Mouse (Mus musculus): ENCODE measurements at regions not wholly inside any gene's neighbourhood (a gene's known extent, or its start where the extent isn't known, plus 50 kb on each side); places are given as distances from the start of the nearest gene placed in this dataset.

- Histone ChIP-seq H3K27ac (ENCODE audit: low read depth, low read length) (no peak overlapping the region), H3K4me3 (ENCODE audit: low read depth, low read length) (no peak overlapping the region), H3K9ac (ENCODE audit: low read length) (no peak overlapping the region), H3K9me3 (ENCODE audit: control insufficient read depth, low read length) (no peaks in the 10 kb centered on the region), H3K27me3 (ENCODE audit: control insufficient read depth, insufficient read depth, low read length) (no peaks in the 10 kb centered on the region), H3K4me1 (ENCODE audit: control insufficient read depth, insufficient read depth, low read length) (no peaks in the 10 kb centered on the region), H3K4me2 (no peak overlapping the region), H3K36me3 (ENCODE audit: control insufficient read depth, insufficient read depth, low read length) (no peaks in the 10 kb centered on the region)
- 87% methylated on average over 6 of the region's 6 CpGs for WGBS
- ATAC-seq (ENCODE audit: low FRiP score) (no peak), DNase-seq (ENCODE audit: low spot score, missing footprints) (peak; percentile 56)
These were observed 123.9 kb upstream of the Sgk1 start for GRCm38 (mm10) chr10:21758122-21758521.

- Histone ChIP-seq H3K4me3 (ENCODE audit: low read depth, low read length) (no peak overlapping the region), H3K9me3 (ENCODE audit: control insufficient read depth, low read length) (no peaks in the 10 kb centered on the region), H3K4me1 (ENCODE audit: control insufficient read depth, insufficient read depth, low read length) (no peaks in the 10 kb centered on the region), H3K4me2 (no peak overlapping the region), H3K9ac (ENCODE audit: low read length) (no peak overlapping the region), H3K27ac (ENCODE audit: low read depth, low read length) (no peak overlapping the region), H3K27me3 (ENCODE audit: control insufficient read depth, insufficient read depth, low read length) (no peaks in the 10 kb centered on the region), H3K36me3 (ENCODE audit: control insufficient read depth, insufficient read depth, low read length) (no peaks in the 10 kb centered on the region)
- 93% methylated on average over 5 of the region's 5 CpGs for WGBS
- no peak for ATAC-seq (ENCODE audit: low FRiP score)
- no peak for DNase-seq (ENCODE audit: low spot score, missing footprints)
These were observed 119.5 kb upstream of the Sgk1 start for GRCm38 (mm10) chr10:21762516-21762915.

GRCm38 (mm10) chr10:21763017-21763964 lies 118.7 kb upstream of the Sgk1 start:
- WGBS: 94% methylated on average over 17 of the region's 17 CpGs
- no peak for ATAC-seq (ENCODE audit: low FRiP score)
- no peaks in the 10 kb centered on the region for H3K27me3 ChIP-seq (ENCODE audit: control insufficient read depth, insufficient read depth, low read length)
- no peaks in the 10 kb centered on the region for H3K36me3 ChIP-seq (ENCODE audit: control insufficient read depth, insufficient read depth, low read length)
- no peak overlapping the region for H3K27ac ChIP-seq (ENCODE audit: low read depth, low read length)
- no peak overlapping the region for H3K9ac ChIP-seq (ENCODE audit: low read length)
- no peaks in the 10 kb centered on the region for H3K9me3 ChIP-seq (ENCODE audit: control insufficient read depth, low read length)
- H3K4me2 ChIP-seq: no peak overlapping the region
- no peaks in the 10 kb centered on the region for H3K4me1 ChIP-seq (ENCODE audit: control insufficient read depth, insufficient read depth, low read length)
- H3K4me3 ChIP-seq (ENCODE audit: low read depth, low read length): no peak overlapping the region
- peak; percentile 70 for DNase-seq (ENCODE audit: low spot score, missing footprints)

GRCm38 (mm10) chr10:21764090-21764489 lies 117.9 kb upstream of the Sgk1 start:
- H3K4me3 ChIP-seq (ENCODE audit: low read depth, low read length): no peak overlapping the region
- H3K4me2 ChIP-seq: no peak overlapping the region
- H3K27me3 ChIP-seq (ENCODE audit: control insufficient read depth, insufficient read depth, low read length): no peaks in the 10 kb centered on the region
- ATAC-seq (ENCODE audit: low FRiP score): no peak
- no peak overlapping the region for H3K9ac ChIP-seq (ENCODE audit: low read length)
- no peak overlapping the region for H3K27ac ChIP-seq (ENCODE audit: low read depth, low read length)
- H3K36me3 ChIP-seq (ENCODE audit: control insufficient read depth, insufficient read depth, low read length): no peaks in the 10 kb centered on the region
- no peaks in the 10 kb centered on the region for H3K4me1 ChIP-seq (ENCODE audit: control insufficient read depth, insufficient read depth, low read length)
- H3K9me3 ChIP-seq (ENCODE audit: control insufficient read depth, low read length): no peaks in the 10 kb centered on the region
- WGBS: 95% methylated on average over 8 of the region's 8 CpGs
- peak; percentile 71 for DNase-seq (ENCODE audit: low spot score, missing footprints)

GRCm38 (mm10) chr10:21764891-21765290 lies 117.1 kb upstream of the Sgk1 start:
- Histone ChIP-seq H3K9me3 (ENCODE audit: control insufficient read depth, low read length) (no peaks in the 10 kb centered on the region), H3K4me2 (no peak overlapping the region), H3K27me3 (ENCODE audit: control insufficient read depth, insufficient read depth, low read length) (no peaks in the 10 kb centered on the region), H3K4me3 (ENCODE audit: low read depth, low read length) (no peak overlapping the region), H3K9ac (ENCODE audit: low read length) (no peak overlapping the region), H3K36me3 (ENCODE audit: control insufficient read depth, insufficient read depth, low read length) (no peaks in the 10 kb centered on the region), H3K27ac (ENCODE audit: low read depth, low read length) (no peak overlapping the region), H3K4me1 (ENCODE audit: control insufficient read depth, insufficient read depth, low read length) (no peaks in the 10 kb centered on the region)
- WGBS: 79% methylated on average over 13 of the region's 13 CpGs
- no peak for ATAC-seq (ENCODE audit: low FRiP score)
- DNase-seq (ENCODE audit: low spot score, missing footprints): peak; percentile 77

- no peak overlapping the region for H3K9ac ChIP-seq (ENCODE audit: low read length)
- H3K27ac ChIP-seq (ENCODE audit: low read depth, low read length): no peak overlapping the region
- peak; percentile 47 for DNase-seq (ENCODE audit: low spot score, missing footprints)
- no peaks in the 10 kb centered on the region for H3K36me3 ChIP-seq (ENCODE audit: control insufficient read depth, insufficient read depth, low read length)
- no peaks in the 10 kb centered on the region for H3K9me3 ChIP-seq (ENCODE audit: control insufficient read depth, low read length)
- peaks cover 3% of the 10 kb centered on the region; the same call in 1 of the 2 replicates for H3K4me1 ChIP-seq (ENCODE audit: control insufficient read depth, insufficient read depth, low read length)
- no peaks in the 10 kb centered on the region for H3K27me3 ChIP-seq (ENCODE audit: control insufficient read depth, insufficient read depth, low read length)
- ATAC-seq (ENCODE audit: low FRiP score): no peak
- 76% methylated on average over 4 of the region's 4 CpGs for WGBS
- no peak overlapping the region for H3K4me3 ChIP-seq (ENCODE audit: low read depth, low read length)
- no peak overlapping the region for H3K4me2 ChIP-seq
These were observed 108.4 kb upstream of the Sgk1 start for GRCm38 (mm10) chr10:21773548-21773947.

- Histone ChIP-seq H3K4me1 (ENCODE audit: control insufficient read depth, insufficient read depth, low read length) (peaks cover 3% of the 10 kb centered on the region; the same call in 1 of the 2 replicates), H3K27ac (ENCODE audit: low read depth, low read length) (no peak overlapping the region), H3K27me3 (ENCODE audit: control insufficient read depth, insufficient read depth, low read length) (no peaks in the 10 kb centered on the region), H3K9me3 (ENCODE audit: control insufficient read depth, low read length) (no peaks in the 10 kb centered on the region), H3K4me3 (ENCODE audit: low read depth, low read length) (no peak overlapping the region), H3K4me2 (no peak overlapping the region), H3K9ac (ENCODE audit: low read length) (no peak overlapping the region), H3K36me3 (ENCODE audit: control insufficient read depth, insufficient read depth, low read length) (no peaks in the 10 kb centered on the region)
- ATAC-seq (ENCODE audit: low FRiP score) (no peak), DNase-seq (ENCODE audit: low spot score, missing footprints) (peak; percentile 70)
- 87% methylated on average over 5 of the region's 5 CpGs for WGBS
These were observed 106.5 kb upstream of the Sgk1 start for GRCm38 (mm10) chr10:21775441-21775840.

GRCm38 (mm10) chr10:21775911-21776761 lies 105.8 kb upstream of the Sgk1 start:
- H3K27ac ChIP-seq (ENCODE audit: low read depth, low read length): no peak overlapping the region
- no peaks in the 10 kb centered on the region for H3K27me3 ChIP-seq (ENCODE audit: control insufficient read depth, insufficient read depth, low read length)
- no peak for ATAC-seq (ENCODE audit: low FRiP score)
- no peak overlapping the region for H3K9ac ChIP-seq (ENCODE audit: low read length)
- 72% methylated on average over 12 of the region's 12 CpGs for WGBS
- H3K9me3 ChIP-seq (ENCODE audit: control insufficient read depth, low read length): no peaks in the 10 kb centered on the region
- H3K4me3 ChIP-seq (ENCODE audit: low read depth, low read length): no peak overlapping the region
- no peak overlapping the region for H3K4me2 ChIP-seq
- DNase-seq (ENCODE audit: low spot score, missing footprints): peak; percentile 79
- peaks cover 3% of the 10 kb centered on the region; the same call in 1 of the 2 replicates for H3K4me1 ChIP-seq (ENCODE audit: control insufficient read depth, insufficient read depth, low read length)
- H3K36me3 ChIP-seq (ENCODE audit: control insufficient read depth, insufficient read depth, low read length): no peaks in the 10 kb centered on the region

- Histone ChIP-seq H3K27me3 (ENCODE audit: control insufficient read depth, insufficient read depth, low read length) (no peaks in the 10 kb centered on the region), H3K9ac (ENCODE audit: low read length) (no peak overlapping the region), H3K4me1 (ENCODE audit: control insufficient read depth, insufficient read depth, low read length) (peaks cover 3% of the 10 kb centered on the region; the same call in 1 of the 2 replicates), H3K36me3 (ENCODE audit: control insufficient read depth, insufficient read depth, low read length) (no peaks in the 10 kb centered on the region), H3K9me3 (ENCODE audit: control insufficient read depth, low read length) (no peaks in the 10 kb centered on the region), H3K4me3 (ENCODE audit: low read depth, low read length) (no peak overlapping the region), H3K27ac (ENCODE audit: low read depth, low read length) (no peak overlapping the region), H3K4me2 (no peak overlapping the region)
- no peak for ATAC-seq (ENCODE audit: low FRiP score)
- DNase-seq (ENCODE audit: low spot score, missing footprints): peak; percentile 61
- WGBS: 84% methylated on average over 8 of the region's 8 CpGs
These were observed 105.3 kb upstream of the Sgk1 start for GRCm38 (mm10) chr10:21776762-21777080.
